Mouse (Mus musculus) brain, embryonic 14.5 days (tissue): ENCODE measurements around the gene Lnx1. TPM values are rescaled to one million over a fixed set of nuclear protein-coding genes. Genes with fewer than 3 reads are reported as not detected.

Source experiments
- DNase-seq: peaks from one replicate; pipeline ENCODE4 v3.0.0-alpha.2; 2011; ENCODE audit warnings: low read depth
- CTCF ChIP-seq: fragments of 200-500 bp; IDR thresholded peaks from 2 replicates; pipeline ENCODE4 v1.5.1; 2012; ENCODE audit warnings: inconsistent platforms, mild to moderate bottlenecking, moderate library complexity, borderline replicate concordance; ENCODE audit not compliant: insufficient read depth, insufficient read length; ENCODE audit errors: extremely low read depth
- POLR2A ChIP-seq: fragments of 200-500 bp; IDR thresholded peaks from 2 replicates; pipeline ENCODE4 v1.6.1; 2012; ENCODE audit warnings: mild to moderate bottlenecking, inconsistent platforms, borderline replicate concordance; ENCODE audit not compliant: poor library complexity, insufficient read depth, insufficient read length, severe bottlenecking; ENCODE audit errors: extremely low read depth
- polyA plus RNA-seq: library from polyadenylated mRNA; depleted of rRNA; stranded (reverse); fragments of >200 nt; gene quantifications from 2 replicates; pipeline ENCODE4 v1.2.3, GENCODE M21; 2012

Gene Lnx1
- polyA plus RNA-seq, 1 experiment, result 7.7 TPM

DNA sequence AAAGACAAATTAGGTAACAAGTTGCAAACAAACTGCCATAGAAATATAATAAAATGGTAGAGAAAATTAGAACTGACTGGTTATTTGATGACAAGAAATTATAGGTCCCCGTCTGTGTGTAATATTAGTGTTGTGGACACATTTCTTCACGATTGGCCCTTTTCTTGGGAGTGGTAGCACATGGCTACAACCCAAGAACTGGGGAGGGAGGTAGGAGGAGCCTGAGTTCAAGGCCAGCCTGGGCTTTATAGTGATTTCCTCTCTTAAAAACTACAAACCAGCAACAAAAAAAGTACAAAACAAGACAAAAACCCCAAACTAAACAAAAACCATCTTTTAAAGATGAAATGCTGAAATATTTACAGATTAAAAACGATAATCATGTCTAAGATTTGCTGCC is 31.8 kb downstream of the Lnx1 start:
- DNase-seq, result no peak
- no peak for TF ChIP-seq POLR2A
- TF ChIP-seq CTCF, result no peak

DNA sequence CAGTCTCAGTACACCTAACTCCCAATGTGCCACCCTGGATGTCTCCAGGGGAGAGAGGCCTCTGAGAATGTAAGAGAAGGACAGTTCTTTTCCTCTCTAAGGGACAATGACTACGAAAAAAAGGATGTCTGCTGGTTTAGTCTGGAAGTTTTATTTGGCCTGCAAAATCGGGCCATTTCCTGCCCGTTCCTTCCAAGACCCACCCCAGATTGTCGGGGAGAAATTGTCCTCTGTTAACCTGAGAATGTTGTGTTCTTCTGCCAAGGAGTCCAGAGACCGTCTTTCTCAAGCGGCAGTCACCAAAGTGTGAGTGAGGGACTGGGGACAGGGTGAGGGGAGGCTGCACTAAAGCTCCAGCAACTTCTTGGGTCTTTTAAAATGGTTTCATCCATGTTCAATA is 32.8 kb downstream of the Lnx1 start:
- no peak for TF ChIP-seq POLR2A
- TF ChIP-seq CTCF, result no peak
- DNase-seq, result no peak

DNA sequence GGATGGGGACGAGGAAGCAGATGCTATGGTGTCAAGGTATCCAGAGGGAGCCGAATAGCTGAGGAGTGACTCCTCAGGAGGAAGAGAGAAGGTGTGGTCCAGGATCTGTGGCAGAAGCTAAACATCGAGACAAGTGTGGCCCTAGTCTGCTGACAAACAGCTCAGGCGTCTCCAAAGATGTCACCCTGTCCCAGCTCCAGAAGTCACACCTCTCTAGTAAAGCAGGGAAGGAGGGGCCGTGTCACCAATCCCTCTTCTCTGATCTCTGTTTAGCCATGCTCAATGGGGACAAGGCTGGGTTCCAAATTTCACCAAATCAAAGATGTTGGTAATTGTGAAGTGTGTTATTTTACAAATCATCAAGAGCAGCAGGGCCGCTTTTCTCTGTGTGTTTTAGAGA is 33.8 kb downstream of the Lnx1 start:
- no peak for DNase-seq
- TF ChIP-seq POLR2A (no peak), CTCF (no peak)

DNA sequence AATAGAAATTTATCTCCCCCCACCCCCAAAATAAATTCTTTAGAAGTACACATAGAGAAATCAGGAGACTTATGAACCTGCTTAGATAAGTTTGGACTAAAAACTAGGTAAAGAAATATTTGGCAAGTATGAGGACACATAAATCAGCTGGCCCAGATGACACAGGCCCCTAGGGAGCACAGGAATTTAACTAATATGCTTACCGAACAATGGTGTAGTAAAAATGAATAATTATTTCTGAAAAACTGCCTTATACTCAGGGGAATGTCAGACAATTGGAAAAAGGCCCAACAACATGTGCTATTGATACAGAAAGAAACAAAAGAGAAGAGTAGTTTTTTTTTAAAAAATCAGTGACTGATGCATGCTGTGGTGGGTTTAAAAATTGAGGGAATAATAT is 40.1 kb downstream of the Lnx1 start:
- DNase-seq, result no peak
- no peak for TF ChIP-seq POLR2A
- TF ChIP-seq CTCF, result no peak

DNA sequence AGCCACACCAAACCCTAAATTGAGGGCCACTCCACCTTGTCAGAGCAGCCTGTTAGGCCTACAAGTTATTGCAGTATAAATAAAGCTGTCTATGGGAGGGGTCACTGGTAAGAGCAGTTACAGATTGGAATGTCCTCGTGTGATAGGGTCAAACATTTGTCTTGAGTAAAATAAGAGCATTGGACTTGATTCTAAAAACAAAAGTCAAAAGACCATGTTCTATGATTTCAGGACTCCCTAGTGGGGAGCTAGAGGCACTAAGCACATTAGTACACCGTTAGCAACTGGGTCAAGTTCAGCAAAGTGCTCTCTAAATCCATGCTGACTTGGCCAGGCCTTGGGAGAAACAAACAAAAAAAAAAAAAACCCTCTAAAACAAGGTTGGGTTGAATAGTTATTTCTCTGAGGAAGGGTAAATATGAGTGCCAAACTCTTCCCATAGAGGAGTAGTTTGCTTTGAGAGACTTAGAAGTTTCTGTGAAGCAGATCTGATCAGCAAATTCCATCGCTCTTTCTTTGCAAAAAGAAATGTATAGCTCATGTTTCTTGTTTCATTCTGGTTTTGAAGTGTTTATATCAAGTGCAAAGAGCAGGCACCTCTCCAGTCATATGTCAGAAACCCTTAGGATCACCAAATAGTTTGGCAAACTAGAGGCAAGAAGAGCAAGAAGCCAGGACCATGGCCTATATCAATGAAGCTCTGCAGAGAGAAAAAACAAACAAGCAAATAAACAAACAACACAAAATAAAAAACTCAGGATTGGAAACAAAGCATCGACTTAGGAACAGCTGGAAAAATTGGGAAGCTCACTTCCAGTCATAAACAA is 40.8 kb downstream of the Lnx1 start:
- TF ChIP-seq CTCF (no peak), POLR2A (no peak)
- no peak for DNase-seq

DNA sequence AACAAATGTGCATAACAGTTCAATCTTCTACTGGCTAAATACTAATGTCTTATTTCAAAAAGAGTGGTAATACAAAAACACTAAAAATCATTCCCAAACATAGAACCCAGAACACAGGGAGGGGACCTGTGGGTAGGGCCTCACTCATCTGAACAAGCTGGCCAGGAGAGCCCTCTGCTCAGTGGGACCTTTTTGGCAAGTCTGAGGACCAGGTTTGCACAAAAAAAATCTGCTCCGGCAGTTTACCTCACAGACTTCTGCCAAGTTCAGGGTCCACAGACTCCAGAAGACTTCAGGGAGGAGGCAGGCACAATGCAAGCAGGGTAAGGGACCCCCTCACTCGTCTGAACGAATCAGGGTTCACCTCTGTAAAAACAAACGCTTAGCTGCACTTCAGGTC is 42.9 kb downstream of the Lnx1 start:
- TF ChIP-seq POLR2A (no peak), CTCF (no peak)
- DNase-seq, result no peak

DNA sequence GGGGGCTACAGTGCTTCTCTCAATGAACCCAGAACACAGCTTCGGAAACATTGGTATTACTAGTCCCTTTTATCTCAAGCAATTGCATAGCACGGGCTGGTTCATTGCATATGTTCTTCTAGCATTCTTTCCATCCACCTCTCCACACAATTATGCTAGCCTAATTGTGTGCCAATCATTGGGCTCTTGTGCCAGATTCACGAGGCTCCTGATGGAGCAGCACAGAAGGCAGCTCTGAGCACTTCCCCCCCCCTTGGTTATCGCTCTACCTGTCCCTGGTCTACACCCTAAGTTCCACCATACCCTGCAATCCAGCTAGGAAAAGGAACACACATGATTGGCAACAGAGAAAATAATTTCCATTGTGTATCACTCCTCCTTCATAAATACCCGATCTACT is 43.4 kb downstream of the Lnx1 start:
- no peak for DNase-seq
- no peak for TF ChIP-seq CTCF
- no peak for TF ChIP-seq POLR2A

DNA sequence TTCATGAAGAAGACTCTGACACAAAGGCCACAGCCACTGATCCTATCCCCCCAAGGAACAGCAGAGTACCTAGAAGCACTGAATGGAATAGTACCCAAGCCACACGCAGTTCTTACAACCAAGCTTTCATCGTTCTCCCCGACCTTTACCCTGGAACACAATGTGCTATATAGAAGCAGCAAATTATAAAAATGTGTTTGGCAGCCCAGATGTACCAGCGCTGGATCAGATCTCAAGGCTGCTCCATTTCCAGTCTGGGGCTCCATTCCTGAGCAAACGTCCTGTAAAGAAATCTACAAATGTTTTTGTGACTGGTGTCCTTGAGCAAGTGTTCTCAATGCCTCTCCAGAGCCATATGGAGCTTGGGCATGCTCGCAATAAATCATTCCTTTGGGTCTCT is 44.8 kb downstream of the Lnx1 start:
- no peak for TF ChIP-seq POLR2A
- no peak for TF ChIP-seq CTCF
- no peak for DNase-seq

DNA sequence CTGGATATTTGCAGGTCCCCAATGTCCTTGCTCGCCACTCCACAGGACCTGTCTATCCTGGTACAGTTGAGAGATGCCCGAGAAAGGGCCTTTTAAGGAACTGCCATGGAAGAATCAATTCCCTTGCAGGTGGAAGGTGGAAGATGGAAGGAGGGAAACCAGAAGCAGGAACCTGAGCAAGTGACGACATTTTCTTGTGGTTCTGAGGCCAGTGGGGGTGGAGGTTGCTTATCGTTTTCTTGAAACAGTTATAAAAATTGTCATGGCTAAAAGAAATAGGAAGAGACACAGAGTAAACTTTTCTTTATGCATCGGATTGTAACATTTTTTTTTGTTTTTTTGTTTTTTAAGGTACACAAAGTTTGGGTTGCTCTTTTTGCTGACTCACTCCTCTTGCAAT is 46.3 kb downstream of the Lnx1 start:
- TF ChIP-seq POLR2A, result no peak
- no peak for TF ChIP-seq CTCF
- no peak for DNase-seq

DNA sequence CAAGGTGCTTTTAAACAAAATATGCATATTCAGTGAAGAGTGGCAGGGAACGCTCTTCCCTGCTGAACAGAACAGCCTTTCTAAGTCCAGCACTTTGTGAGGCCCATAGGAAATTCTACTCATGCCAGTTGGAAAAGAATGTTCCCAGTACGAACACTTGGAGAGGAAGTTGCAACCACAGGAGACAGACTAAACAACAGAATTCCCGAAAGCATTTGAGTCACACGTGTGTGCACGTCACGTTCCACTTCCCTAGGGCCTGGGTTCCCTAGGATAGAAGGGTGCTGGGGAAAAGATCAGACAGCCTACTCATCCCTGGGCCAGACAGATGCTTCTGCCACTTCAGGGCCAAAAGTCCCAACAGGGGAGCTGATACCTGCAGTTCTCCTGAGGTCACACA is 48.2 kb downstream of the Lnx1 start:
- no peak for DNase-seq
- TF ChIP-seq POLR2A, result no peak

DNA sequence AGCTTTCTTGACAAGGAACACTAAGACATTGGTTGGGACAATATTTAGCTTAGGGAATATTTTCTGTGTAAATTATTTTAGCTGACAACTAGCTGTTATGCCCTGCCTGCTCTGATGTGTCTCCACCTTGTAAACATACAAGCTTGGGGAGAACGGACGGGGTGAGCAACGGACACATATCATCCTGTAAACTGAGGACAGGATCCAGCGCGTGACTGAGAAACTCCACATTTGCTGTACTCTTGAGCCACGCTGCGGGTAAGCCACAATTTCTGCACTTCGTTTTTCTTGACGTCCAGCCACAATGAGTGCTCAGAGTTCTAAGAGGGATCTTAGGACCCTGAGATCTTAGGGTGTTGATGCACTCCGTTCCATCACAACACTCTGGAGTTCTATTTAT is 48.9 kb downstream of the Lnx1 start:
- no peak for DNase-seq
- TF ChIP-seq CTCF, result no peak
- TF ChIP-seq POLR2A, result no peak

DNA sequence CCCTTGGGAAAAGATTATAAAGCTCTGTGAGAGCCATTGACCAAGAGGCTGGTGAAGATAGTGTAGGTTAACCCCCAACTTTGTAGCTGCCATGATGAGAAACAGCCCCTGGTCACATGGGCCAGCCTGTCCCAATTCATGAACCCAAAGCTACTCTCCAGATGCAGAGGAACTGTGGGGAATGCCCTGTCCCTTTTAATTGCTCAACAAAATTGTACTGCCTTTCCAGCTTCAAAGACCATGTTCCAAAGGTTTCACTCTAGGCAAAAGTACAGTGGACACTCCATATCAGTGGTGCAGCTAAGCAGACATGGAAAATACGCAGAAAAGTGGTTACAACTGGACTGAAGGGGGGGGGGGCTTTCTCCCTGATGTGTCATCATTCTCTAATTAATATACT is 53.6 kb downstream of the Lnx1 start:
- no peak for TF ChIP-seq CTCF
- no peak for TF ChIP-seq POLR2A
- no peak for DNase-seq
